Mouse (Mus musculus) c-Kit-negative CD71-positive TER-119-positive erythroid progenitor cells, embryonic 14.5 days (primary cell): ENCODE data around the gene Erp44.

ENCODE experiments used
- DNase-seq: peaks from one replicate; pipeline ENCODE4 v3.0.0-alpha.2; 2013; ENCODE audit warnings: low read depth, low spot score

Erp44 gene

GRCm38 (mm10) chr4:48239046-48239445 is 40.3 kb downstream of the Erp44 start:
- DNase-seq, result no peak

GRCm38 (mm10) chr4:48236721-48237120 is 42.6 kb downstream of the Erp44 start:
- DNase-seq, result no peak

GRCm38 (mm10) chr4:48226800-48227199 is 52.6 kb downstream of the Erp44 start:
- no peak for DNase-seq

- DNase-seq, result no peak
These were observed 53.8 kb downstream of the Erp44 start for GRCm38 (mm10) chr4:48225604-48226003.

GRCm38 (mm10) chr4:48225173-48225572 is 54.2 kb downstream of the Erp44 start:
- DNase-seq, result peak; percentile 1

GRCm38 (mm10) chr4:48203564-48203963 is 75.8 kb downstream of the Erp44 start:
- DNase-seq, result no peak

- DNase-seq, result no peak
These were observed 80.9 kb downstream of the Erp44 start for GRCm38 (mm10) chr4:48198447-48198846.

- DNase-seq, result no peak
These were observed 81.4 kb downstream of the Erp44 start for GRCm38 (mm10) chr4:48197925-48198324.

GRCm38 (mm10) chr4:48182115-48182806 is 97.1 kb downstream of the Erp44 start:
- no peak for DNase-seq

GRCm38 (mm10) chr4:48181366-48181765 is 98.0 kb downstream of the Erp44 start:
- no peak for DNase-seq

- DNase-seq, result no peak
These were observed 98.4 kb downstream of the Erp44 start for GRCm38 (mm10) chr4:48180922-48181321.

GRCm38 (mm10) chr4:48175666-48176065 is 103.7 kb downstream of the Erp44 start:
- no peak for DNase-seq

- DNase-seq, result no peak
These were observed 115.5 kb downstream of the Erp44 start for GRCm38 (mm10) chr4:48163851-48164250.

GRCm38 (mm10) chr4:48160386-48160785 is 119.0 kb downstream of the Erp44 start:
- DNase-seq, result no peak

- peak; percentile 37 for DNase-seq
These were observed 123.5 kb downstream of the Erp44 start for GRCm38 (mm10) chr4:48155864-48156263.

- no peak for DNase-seq
These were observed 126.1 kb downstream of the Erp44 start for GRCm38 (mm10) chr4:48153229-48153628.

- DNase-seq, result no peak
These were observed 129.9 kb downstream of the Erp44 start for GRCm38 (mm10) chr4:48149492-48149891.
